Mouse (Mus musculus): ENCODE results near the gene Zscan4c. TPM values are rescaled to one million over a fixed set of nuclear protein-coding genes. Genes with fewer than 3 reads are reported as not detected.
"Not testable (repeated sequence)": the region's sequence is repeated elsewhere in the genome, so short reads cannot be mapped to it uniquely, and the experiment has no call there.

Zscan4c gene
- not detected in 2 replicates for polyA plus RNA-seq (2015; fragmentation: Nextera tagmentation; extraction: Ambion mirVana)

DNA sequence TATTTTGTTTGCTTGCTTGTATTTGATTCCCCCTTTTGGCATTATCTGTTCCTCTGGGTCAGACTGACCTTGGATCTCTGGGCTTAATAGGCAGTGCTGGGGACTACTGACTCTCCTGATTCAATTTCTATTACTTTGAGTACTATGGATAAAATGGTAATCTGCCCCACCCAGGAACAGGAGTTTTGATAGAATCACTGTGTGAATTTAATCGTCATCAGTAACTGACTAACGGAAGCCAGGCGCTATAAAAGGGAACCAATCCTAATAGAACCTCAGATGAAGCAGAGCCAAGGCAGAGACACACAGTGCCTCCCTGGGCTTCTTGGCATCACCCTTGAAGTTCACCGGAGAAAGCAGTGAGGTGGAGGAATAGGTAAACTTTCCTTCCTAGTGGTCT, at the start of gene Zscan4c:
Zscan4c (plus strand) TSS at position 301 of the 400 bp plus-strand sequence.
- H3K4me3 ChIP-seq (ENCODE audit: low read length); H3K4me2 ChIP-seq (ENCODE audit: low read depth, low read length); H3K36me3 ChIP-seq (ENCODE audit: control insufficient read depth, insufficient read depth, low read length); H3K9me3 ChIP-seq (ENCODE audit: control insufficient read depth, low read length); H3K27ac ChIP-seq (ENCODE audit: low read length); ATAC-seq; H3K9ac ChIP-seq (ENCODE audit: low read depth, low read length); H3K4me1 ChIP-seq (ENCODE audit: control insufficient read depth, insufficient read depth, low read length); H3K27me3 ChIP-seq (replicated peaks; ENCODE audit: control insufficient read depth, insufficient read depth, low read length): not testable (repeated sequence)
- 91% methylated on average over 4 of the region's 4 CpGs for WGBS

Small RNAs within 50 kb of the gene (microRNA-seq; reads per million reads assigned to microRNA genes)
- gene Mir297-1: not detected

Other genes with a start within 250 kb of the Zscan4c start
- gene Zscan4b, start 100.7 kb upstream of the Zscan4c start, polyA plus RNA-seq (2015; fragmentation: Nextera tagmentation; extraction: Ambion mirVana): not detected in 2 replicates
- not detected in 2 replicates for gene Zscan4-ps1, start 63.9 kb downstream of the Zscan4c start, polyA plus RNA-seq (2015; fragmentation: Nextera tagmentation; extraction: Ambion mirVana)
- gene Zscan4d, start 160.4 kb downstream of the Zscan4c start, polyA plus RNA-seq (2015; fragmentation: Nextera tagmentation; extraction: Ambion mirVana): not detected in 2 replicates